Mouse (Mus musculus) myocyte (in vitro differentiated cells): ENCODE data around the gene Erbb2.

Experiments
- CEBPB ChIP-seq: IDR thresholded peaks from 2 replicates; pipeline ENCODE4 v1.6.1; 2011; ENCODE audit warnings: mild to moderate bottlenecking, moderate library complexity; ENCODE audit not compliant: poor library complexity, insufficient read depth, severe bottlenecking
- MAX ChIP-seq: IDR thresholded peaks from one replicate; pipeline ENCODE4 v1.6.1; 2011; ENCODE audit warnings: low read depth, mild to moderate bottlenecking, control low read depth
- MYOD1 ChIP-seq, 3 experiments: IDR thresholded peaks; one replicate each; pipeline ENCODE4 v1.6.1; 2011; ENCODE audit warnings: control low read depth in 2 of 3, low read depth in 2 of 3, mild to moderate bottlenecking in 2 of 3, moderate library complexity in 1 of 3; ENCODE audit not compliant: insufficient read length in 2 of 3, control insufficient read depth in 1 of 3
- MYOG ChIP-seq, 3 experiments: IDR thresholded peaks; one replicate each; pipeline ENCODE4 v1.6.1; 2011; ENCODE audit warnings: control low read depth in 2 of 3, low read depth in 2 of 3, mild to moderate bottlenecking in 2 of 3; ENCODE audit not compliant: insufficient read length in 2 of 3, control insufficient read depth in 1 of 3, insufficient read depth in 1 of 3
- POLR2A ChIP-seq: IDR thresholded peaks from one replicate; pipeline ENCODE4 v1.6.1; 2011; ENCODE audit warnings: low read depth, mild to moderate bottlenecking, control low read depth, moderate library complexity; ENCODE audit not compliant: insufficient read length
- REST ChIP-seq: IDR thresholded peaks from one replicate; pipeline ENCODE4 v1.6.1; 2011; ENCODE audit warnings: mild to moderate bottlenecking, control low read depth, moderate library complexity; ENCODE audit not compliant: insufficient read depth, insufficient read length
- SRF ChIP-seq: IDR thresholded peaks from one replicate; pipeline ENCODE4 v1.6.1; 2011; ENCODE audit warnings: low read depth; ENCODE audit not compliant: control insufficient read depth, insufficient read length
- TCF12 ChIP-seq: IDR thresholded peaks from one replicate; pipeline ENCODE4 v1.6.1; 2011; ENCODE audit warnings: mild to moderate bottlenecking, control low read depth; ENCODE audit not compliant: poor library complexity, insufficient read depth, severe bottlenecking
- USF1 ChIP-seq: IDR thresholded peaks from one replicate; pipeline ENCODE4 v1.6.1; 2011; ENCODE audit warnings: low read depth, mild to moderate bottlenecking, control low read depth, moderate library complexity

GRCm38 (mm10) chr11:98406621-98407020 is 5.6 kb upstream of the Erbb2 start:
- no peak for TF ChIP-seq POLR2A
- no peak for TF ChIP-seq MYOD1 (IDR thresholded peaks at IDR 0.05; ENCODE audit: control insufficient read depth in 1 of 3, insufficient read length in 2 of 3, low read depth in 2 of 3)
- no peak for TF ChIP-seq CEBPB
- TF ChIP-seq USF1, result no peak
- no peak for TF ChIP-seq MAX
- no peak for TF ChIP-seq MYOG (IDR thresholded peaks at IDR 0.05; ENCODE audit: control insufficient read depth in 1 of 3, insufficient read depth in 1 of 3, insufficient read length in 2 of 3, low read depth in 2 of 3)
- no peak for TF ChIP-seq REST
- TF ChIP-seq SRF, result no peak
- no peak for TF ChIP-seq TCF12
